Mouse (Mus musculus) intestine, embryonic 16.5 days (tissue): ENCODE data around the gene Rab4b. TPM values are rescaled to one million over a fixed set of nuclear protein-coding genes. Genes with fewer than 3 reads are reported as not detected.

ENCODE experiments used
- ATAC-seq: fragments of 200-750 bp; cut with Nextera tagmentation; 2 replicates; pipeline ENCODE4 v1.8.0; 2017; ENCODE audit warnings: moderate TSS enrichment, moderate library complexity
- H3K27ac ChIP-seq: fragments of 300-500 bp; sonication (generic); 2 replicates; pipeline ENCODE4 v1.5.1; 2014; ENCODE audit warnings: mild to moderate bottlenecking, low read length
- H3K27me3 ChIP-seq: fragments of 300-500 bp; sonication (generic); replicated peaks from 2 replicates; pipeline ENCODE4 v1.6.1; 2014; ENCODE audit warnings: low read length, control low read depth, mixed read lengths; ENCODE audit not compliant: control insufficient read depth, insufficient read depth
- H3K36me3 ChIP-seq: fragments of 300-500 bp; sonication (generic); 2 replicates; pipeline ENCODE4 v1.6.1; 2014; ENCODE audit warnings: low read length, control low read depth; ENCODE audit not compliant: control insufficient read depth, insufficient read depth
- H3K4me1 ChIP-seq: fragments of 300-500 bp; sonication (generic); 2 replicates; pipeline ENCODE4 v1.6.1; 2014; ENCODE audit warnings: low read length, control low read depth, mixed read lengths; ENCODE audit not compliant: control insufficient read depth, insufficient read depth
- H3K4me2 ChIP-seq: fragments of 300-500 bp; sonication (generic); 2 replicates; pipeline ENCODE4 v1.6.1; 2014; ENCODE audit warnings: low read depth, low read length, control low read depth
- H3K4me3 ChIP-seq: fragments of 300-500 bp; sonication (generic); 2 replicates; pipeline ENCODE4 v1.5.1; 2014; ENCODE audit warnings: mild to moderate bottlenecking, low read length
- H3K9ac ChIP-seq: fragments of 300-500 bp; sonication (generic); 2 replicates; pipeline ENCODE4 v1.6.1; 2014; ENCODE audit warnings: low read depth, low read length
- H3K9me3 ChIP-seq: fragments of 300-500 bp; sonication (generic); 2 replicates; pipeline ENCODE4 v1.6.1; 2016; ENCODE audit warnings: low read length, control low read depth; ENCODE audit not compliant: control insufficient read depth
- WGBS: fragments of 180-500 bp; shearing (Covaris S2); extraction: QIAGEN DNeasy Blood & Tissue Kit; methylation state at CpG from one replicate; pipeline ENCODE4 v1.1.7; 2014; 5-methylcytosine and 5-hydroxymethylcytosine counted together
- polyA plus RNA-seq: library from polyadenylated mRNA; unstranded; fragments of >200 nt; fragmentation: Nextera tagmentation; extraction: Ambion mirVana; gene quantifications from 2 replicates; pipeline ENCODE4 v1.2.1, GENCODE M21; 2015

The Rab4b gene
- polyA plus RNA-seq, 1 experiment from 2014 or later = 69.9 TPM

DNA sequence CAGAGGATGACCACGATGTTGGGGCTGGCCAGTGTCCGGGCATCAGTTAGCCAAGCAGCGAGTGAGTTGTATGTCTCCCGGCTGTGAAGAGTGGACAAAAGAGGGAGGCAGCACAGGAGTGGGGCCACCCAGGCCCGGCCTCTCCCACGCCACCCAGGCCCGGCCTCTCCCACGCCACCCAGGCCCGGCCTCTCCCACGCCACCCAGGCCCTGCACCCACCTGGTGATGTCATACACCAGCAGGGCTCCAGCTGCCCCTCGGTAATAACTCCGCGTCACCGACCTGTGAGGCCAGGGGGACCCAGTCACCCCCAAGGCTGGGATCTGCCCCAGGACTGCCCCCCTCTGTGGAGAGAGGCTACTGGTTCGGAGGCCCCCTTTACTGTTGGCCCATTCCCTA lies 4.2 kb downstream of the Rab4b start:
- Histone ChIP-seq H3K9ac (no peak overlapping the region), H3K4me3 (no peak overlapping the region), H3K27ac (no peak overlapping the region), H3K9me3 (no peaks in the 10 kb centered on the region), H3K36me3 (peaks cover 6% of the 10 kb centered on the region; the same call in 1 of the 2 replicates), H3K4me1 (peaks cover 2% of the 10 kb centered on the region; the same call in 1 of the 2 replicates), H3K4me2 (no peak overlapping the region), H3K27me3 (no peaks in the 10 kb centered on the region)
- WGBS = 95% methylated on average over 15 of the region's 15 CpGs
- no peak for ATAC-seq

GRCm38 (mm10) chr7:27170981-27171380 lies 7.7 kb downstream of the Rab4b start:
- ATAC-seq = no peak
- Histone ChIP-seq H3K9ac (no peak overlapping the region), H3K4me1 (no peaks in the 10 kb centered on the region; the same call in 1 of the 2 replicates), H3K9me3 (no peaks in the 10 kb centered on the region), H3K27ac (no peak overlapping the region), H3K36me3 (peaks cover 6% of the 10 kb centered on the region; the same call in 1 of the 2 replicates), H3K4me3 (no peak overlapping the region), H3K27me3 (no peaks in the 10 kb centered on the region), H3K4me2 (no peak overlapping the region)
- 92% methylated on average over 3 of the region's 3 CpGs for whole genome bisulfite sequencing

DNA sequence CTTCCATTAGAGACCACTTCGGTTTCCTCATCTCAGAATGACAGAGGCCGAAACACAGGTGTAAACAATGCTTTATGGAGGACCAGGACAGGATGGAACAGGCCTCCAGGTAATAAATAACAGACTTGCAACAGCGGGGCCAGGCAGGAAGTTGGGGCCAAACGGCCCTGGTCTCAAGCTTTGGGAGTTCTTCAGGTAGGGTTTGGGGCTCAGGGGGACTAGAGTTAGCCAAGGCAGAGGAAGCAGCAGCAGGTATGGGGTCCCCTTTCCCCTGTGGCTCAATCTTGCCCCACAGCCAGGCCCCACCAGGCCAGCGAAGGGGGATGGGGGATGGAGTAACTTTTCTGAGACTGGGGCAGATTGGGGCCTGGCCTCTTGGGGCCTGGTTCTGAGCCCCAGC lies 10.3 kb downstream of the Rab4b start:
- 81% methylated on average over 5 of the region's 5 CpGs for WGBS
- Histone ChIP-seq H3K4me1 (peaks cover 23% of the 10 kb centered on the region), H3K4me2 (no peak overlapping the region), H3K9me3 (no peaks in the 10 kb centered on the region), H3K27ac (no peak overlapping the region), H3K27me3 (no peaks in the 10 kb centered on the region), H3K4me3 (no peak overlapping the region), H3K36me3 (peaks cover 9% of the 10 kb centered on the region; the same call in 1 of the 2 replicates), H3K9ac (no peak overlapping the region; the same call in 1 of the 2 replicates)
- ATAC-seq = no peak

- Histone ChIP-seq H3K27ac (peak overlapping the region; percentile 98), H3K9me3 (no peaks in the 10 kb centered on the region), H3K27me3 (no peaks in the 10 kb centered on the region), H3K4me2 (peak overlapping the region; percentile 85), H3K4me1 (peaks cover 31% of the 10 kb centered on the region), H3K4me3 (peak overlapping the region; percentile 76), H3K9ac (peak overlapping the region; percentile 89), H3K36me3 (peaks cover 4% of the 10 kb centered on the region; the same call in 1 of the 2 replicates)
- peak; percentile 0; the same call in 1 of the 2 replicates for ATAC-seq
- WGBS = 74% methylated on average over 11 of the region's 11 CpGs
Measured at GRCm38 (mm10) chr7:27167475-27168094, 11.1 kb downstream of the Rab4b start.

- WGBS = under 1% methylated on average over 61 of the region's 61 CpGs
- Histone ChIP-seq H3K9me3 (no peaks in the 10 kb centered on the region), H3K9ac (peak within 1 kb of the TSS; percentile 89), H3K4me1 (peaks cover 38% of the 10 kb centered on the region), H3K27ac (peak within 1 kb of the TSS; percentile 98), H3K4me2 (peak within 1 kb of the TSS; percentile 85), H3K27me3 (no peaks in the 10 kb centered on the region), H3K4me3 (peak within 1 kb of the TSS; percentile 76), H3K36me3 (peaks cover 3% of the 10 kb centered on the region; the same call in 1 of the 2 replicates)
- ATAC-seq = peak; percentile 87
Measured at GRCm38 (mm10) chr7:27166614-27167474, 11.9 kb downstream of the Rab4b start, which contains the start of gene Egln2. TSS of gene Egln2 (minus strand) at chr7:27166802.

- Histone ChIP-seq H3K4me1 (peaks cover 43% of the 10 kb centered on the region), H3K4me3 (peak overlapping the region; percentile 76), H3K36me3 (peaks cover 3% of the 10 kb centered on the region; the same call in 1 of the 2 replicates), H3K9ac (peak overlapping the region; percentile 89), H3K4me2 (peak overlapping the region; percentile 85), H3K27me3 (no peaks in the 10 kb centered on the region), H3K9me3 (no peaks in the 10 kb centered on the region), H3K27ac (peak overlapping the region; percentile 98)
- under 1% methylated on average over 37 of the region's 43 CpGs for whole genome bisulfite sequencing
- peak; percentile 87 for ATAC-seq
Measured at GRCm38 (mm10) chr7:27166229-27166613, 12.5 kb downstream of the Rab4b start.

GRCm38 (mm10) chr7:27165696-27166095 lies 13.0 kb downstream of the Rab4b start:
- H3K27me3 ChIP-seq = no peaks in the 10 kb centered on the region
- H3K27ac ChIP-seq = peak overlapping the region; percentile 98
- peaks cover 49% of the 10 kb centered on the region for H3K4me1 ChIP-seq
- peaks cover 3% of the 10 kb centered on the region; the same call in 1 of the 2 replicates for H3K36me3 ChIP-seq
- peak overlapping the region; percentile 89 for H3K9ac ChIP-seq
- H3K4me2 ChIP-seq = peak overlapping the region; percentile 85
- peak; percentile 2 for ATAC-seq
- peak overlapping the region; percentile 76 for H3K4me3 ChIP-seq
- H3K9me3 ChIP-seq = no peaks in the 10 kb centered on the region
- 1% methylated on average over 8 of the region's 8 CpGs for WGBS

- H3K4me3 ChIP-seq = peak overlapping the region; percentile 76
- H3K4me1 ChIP-seq = peaks cover 54% of the 10 kb centered on the region
- H3K9ac ChIP-seq = peak overlapping the region; percentile 89
- no peaks in the 10 kb centered on the region for H3K27me3 ChIP-seq
- no peak for ATAC-seq
- H3K27ac ChIP-seq = peak overlapping the region; percentile 98
- peak overlapping the region; percentile 85 for H3K4me2 ChIP-seq
- peaks cover 3% of the 10 kb centered on the region; the same call in 1 of the 2 replicates for H3K36me3 ChIP-seq
- H3K9me3 ChIP-seq = no peaks in the 10 kb centered on the region
- 53% methylated on average over 23 of the region's 23 CpGs for WGBS
Measured at GRCm38 (mm10) chr7:27165007-27165655, 13.6 kb downstream of the Rab4b start.
